Mouse (Mus musculus) mesoderm, embryonic 11.5 days (tissue): Measurements from ENCODE around the gene Olfr1338.
A peak's percentile ranks its signal among the peaks of the same experiment; 100 is the strongest.
"Not testable (repeated sequence)": the region's sequence is repeated elsewhere in the genome, so short reads cannot be mapped to it uniquely, and the experiment has no call there.

Source experiments
- DNase-seq: peaks from one replicate; pipeline ENCODE4 v3.0.0-alpha.2; 2012; ENCODE audit warnings: low read depth, low spot score

The Olfr1338 gene

GRCm38 (mm10) chr4:118758637-118759036, at the start of gene Olfr1338:
Gene Olfr1338 (minus strand): TSS chr4:118758737.
- no peak for DNase-seq

- DNase-seq, result not testable (repeated sequence)
Measured at GRCm38 (mm10) chr4:118792796-118793195, 34.3 kb upstream of the Olfr1338 start.

- no peak for DNase-seq
Measured at GRCm38 (mm10) chr4:118782486-118782885, 23.9 kb upstream of the Olfr1338 start, which contains the start of gene Olfr1337. Gene Olfr1337 (minus strand): TSS chr4:118782586.

GRCm38 (mm10) chr4:118741881-118742280, 16.7 kb downstream of the Olfr1338 start:
- DNase-seq, result no peak

GRCm38 (mm10) chr4:118740988-118741698, 17.4 kb downstream of the Olfr1338 start:
- DNase-seq, result no peak

GRCm38 (mm10) chr4:118739574-118739973, 19.0 kb downstream of the Olfr1338 start:
- DNase-seq, result no peak

- DNase-seq, result no peak
Measured at GRCm38 (mm10) chr4:118731875-118732274, 26.7 kb downstream of the Olfr1338 start, which contains the start of gene Olfr1339. Gene Olfr1339 (plus strand): TSS chr4:118732175.

GRCm38 (mm10) chr4:118721742-118722483, 36.6 kb downstream of the Olfr1338 start:
- DNase-seq, result peak; percentile 71

GRCm38 (mm10) chr4:118719838-118720237, 38.7 kb downstream of the Olfr1338 start, which contains the start of gene Olfr1340:
Gene Olfr1340 (plus strand): TSS chr4:118720138.
- no peak for DNase-seq

- no peak for DNase-seq
Measured at GRCm38 (mm10) chr4:118711656-118712055, 46.9 kb downstream of the Olfr1338 start.

GRCm38 (mm10) chr4:118708086-118708485, 50.5 kb downstream of the Olfr1338 start:
- no peak for DNase-seq

GRCm38 (mm10) chr4:118703223-118703622, 55.3 kb downstream of the Olfr1338 start, which contains the start of gene Olfr1341:
Gene Olfr1341 (plus strand): TSS chr4:118703523.
- DNase-seq, result no peak
